Mouse (Mus musculus) skeletal muscle tissue, adult 2 months (tissue): ENCODE measurements around the gene Sftpa1.

Source experiments
- DNase-seq: peaks from one replicate; pipeline ENCODE4 v3.0.0-alpha.2; 2012; ENCODE audit warnings: low read depth, low spot score

The Sftpa1 gene

DNA sequence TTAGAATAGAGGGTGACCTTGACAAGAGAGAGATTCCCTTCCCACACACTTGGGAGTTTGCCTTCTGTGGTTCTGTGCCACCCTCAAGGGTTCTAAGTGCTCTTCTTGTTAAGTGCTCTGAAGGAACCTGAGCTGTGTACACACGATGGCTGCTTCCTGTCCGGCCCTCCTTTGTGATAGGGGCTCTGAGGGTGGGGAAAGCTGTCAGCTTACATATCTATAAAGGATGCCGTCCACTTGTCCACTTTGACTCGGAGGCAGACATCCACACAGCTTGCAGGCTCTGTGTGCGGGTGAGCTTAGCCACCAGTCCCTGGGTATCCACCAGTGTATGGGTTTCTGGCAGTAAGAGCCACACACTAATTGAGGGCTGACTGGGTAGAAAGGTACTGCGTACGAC, at the start of gene Sftpa1:
TSS of gene Sftpa1 (plus strand) at position 243 of the 400 bp plus-strand sequence.
- no peak for DNase-seq

DNA sequence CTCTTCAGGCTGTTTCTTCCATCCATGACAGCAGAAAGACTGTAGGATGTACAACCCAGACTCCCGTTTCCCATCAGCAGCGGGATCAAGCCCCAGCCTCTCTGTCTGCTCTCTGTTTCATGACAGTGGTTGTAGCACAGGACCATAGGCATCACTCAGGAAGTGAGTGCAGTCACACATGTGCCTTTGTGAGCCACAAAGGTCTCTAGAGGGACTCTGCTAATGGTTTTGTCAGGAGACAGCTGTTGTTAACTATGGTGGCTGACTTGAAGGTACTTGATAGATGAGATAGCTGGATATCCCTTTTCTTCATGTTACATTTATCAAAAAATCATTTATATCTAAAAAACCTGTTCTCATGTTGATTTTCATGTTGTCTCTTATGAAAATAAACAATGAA, 49.2 kb upstream of the Sftpa1 start:
- DNase-seq: no peak

DNA sequence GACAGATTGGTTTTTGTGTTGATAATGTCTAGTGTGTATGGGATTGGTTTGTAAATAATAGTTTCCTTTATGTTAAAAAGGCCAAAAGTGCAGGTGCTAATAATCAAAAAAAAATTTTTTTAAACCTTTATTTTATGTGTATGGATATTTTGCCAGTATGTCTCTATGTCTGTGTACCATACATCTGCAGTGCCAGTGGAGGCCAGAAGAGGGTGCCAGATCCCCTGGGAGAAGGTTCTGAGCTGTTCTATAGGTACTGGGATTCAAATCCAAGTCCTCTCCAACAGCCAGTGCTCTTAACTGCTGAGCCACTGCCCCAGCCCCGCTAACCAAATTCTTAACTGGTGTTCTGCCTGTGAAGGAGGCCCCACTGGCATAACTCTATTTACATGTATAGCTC, 44.1 kb upstream of the Sftpa1 start:
- DNase-seq: no peak

DNA sequence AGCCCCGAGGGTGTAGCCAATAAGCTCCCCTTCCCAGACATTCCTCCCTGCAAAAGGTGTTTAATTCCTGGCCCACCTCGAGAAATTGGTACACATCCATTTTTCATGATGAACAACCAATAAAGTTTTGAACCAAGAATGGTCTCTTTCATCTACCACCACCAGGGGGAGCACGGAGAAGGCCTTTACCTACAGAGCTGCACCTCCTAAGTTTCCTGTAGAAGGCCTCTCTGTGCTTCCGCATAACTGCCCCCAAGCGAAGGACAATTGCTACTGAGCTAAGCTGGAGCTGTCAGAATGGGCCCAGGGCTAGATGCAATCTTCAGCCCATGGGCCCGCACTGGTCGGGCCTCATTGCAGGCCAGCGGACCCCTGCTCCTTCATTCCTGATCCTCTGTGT, 40.8 kb upstream of the Sftpa1 start:
- DNase-seq: no peak

DNA sequence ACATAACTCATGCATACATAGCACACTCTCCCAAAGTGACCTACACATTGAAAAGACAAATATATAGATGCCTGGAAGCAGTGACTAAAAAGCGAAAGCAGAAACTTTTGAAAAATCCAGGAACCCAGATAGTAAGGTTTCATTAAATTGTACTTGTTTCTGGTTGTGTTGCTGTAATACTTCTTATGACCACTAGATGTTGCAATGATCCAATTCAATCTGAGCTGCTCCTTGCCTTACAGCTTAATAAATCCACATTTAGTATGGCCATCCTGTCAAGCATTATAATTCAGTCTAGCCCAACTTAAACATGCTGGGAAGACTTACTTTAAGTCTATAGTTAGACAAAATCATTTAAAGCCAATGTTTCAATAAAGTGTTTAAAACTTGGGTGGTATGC, 37.5 kb upstream of the Sftpa1 start:
- DNase-seq: no peak

DNA sequence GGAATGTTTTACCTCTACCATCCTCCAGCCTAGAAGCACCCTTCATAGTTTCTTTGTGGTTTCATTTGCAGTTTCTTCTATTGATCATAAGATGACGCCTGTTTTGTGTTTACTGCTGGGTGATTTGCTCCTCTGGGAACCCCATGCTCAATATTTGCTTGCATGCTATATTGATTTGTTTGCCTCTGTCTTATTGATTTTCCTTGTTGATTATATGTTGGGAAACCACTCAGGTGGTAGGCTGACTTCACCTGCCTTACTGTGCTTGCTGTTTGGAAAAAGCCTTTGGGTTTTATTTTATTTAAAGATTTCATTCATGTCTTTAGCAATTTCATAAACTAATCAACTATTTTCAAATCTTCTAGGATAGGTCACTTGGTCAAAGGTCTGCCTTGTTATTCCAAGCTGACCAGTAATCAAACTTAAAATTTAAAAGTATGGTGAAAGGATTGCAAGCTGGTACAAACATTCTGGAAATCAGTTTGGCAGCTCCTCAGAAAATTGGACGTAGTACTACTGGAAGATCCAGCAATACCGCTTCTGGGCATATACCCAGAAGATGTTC, 35.2 kb upstream of the Sftpa1 start:
- no peak for DNase-seq

DNA sequence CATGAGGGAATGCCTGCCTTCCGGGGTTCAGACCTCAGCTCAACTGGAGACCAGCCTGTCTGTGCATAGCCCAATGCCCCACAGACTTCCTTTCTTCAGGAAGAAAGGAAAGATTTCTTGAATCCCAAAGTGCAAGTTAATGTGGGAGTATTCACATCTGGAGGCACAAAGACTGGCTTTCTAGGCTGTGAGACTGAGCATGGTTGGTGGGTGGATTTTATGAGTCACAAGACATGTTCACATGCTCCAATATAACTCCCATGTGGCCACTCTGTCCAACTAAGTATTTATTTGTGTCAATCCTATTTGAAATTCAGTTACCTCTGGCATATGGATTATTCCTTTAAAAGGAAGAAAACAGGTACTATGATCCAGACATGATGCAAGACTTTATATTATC, 32.9 kb upstream of the Sftpa1 start:
- DNase-seq: no peak

DNA sequence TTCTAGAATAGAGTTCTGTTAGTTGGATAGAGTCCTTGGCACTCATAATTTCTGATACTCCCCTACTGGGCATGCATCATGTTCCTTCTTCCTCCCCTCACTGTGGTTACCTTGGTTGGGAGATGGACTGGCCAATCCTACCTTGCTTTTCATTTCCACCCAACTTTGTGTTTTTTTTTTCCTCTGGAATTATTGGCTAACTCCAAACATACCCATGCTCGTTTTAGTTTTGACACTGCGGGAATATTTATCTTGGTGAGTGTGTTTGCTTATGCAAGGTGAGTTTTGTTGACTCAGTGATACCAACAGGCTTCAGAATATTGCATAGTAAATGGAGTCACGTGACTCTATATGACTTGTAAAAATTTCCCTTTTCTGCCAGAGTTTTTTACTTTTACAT, 30.9 kb upstream of the Sftpa1 start:
- DNase-seq: no peak

DNA sequence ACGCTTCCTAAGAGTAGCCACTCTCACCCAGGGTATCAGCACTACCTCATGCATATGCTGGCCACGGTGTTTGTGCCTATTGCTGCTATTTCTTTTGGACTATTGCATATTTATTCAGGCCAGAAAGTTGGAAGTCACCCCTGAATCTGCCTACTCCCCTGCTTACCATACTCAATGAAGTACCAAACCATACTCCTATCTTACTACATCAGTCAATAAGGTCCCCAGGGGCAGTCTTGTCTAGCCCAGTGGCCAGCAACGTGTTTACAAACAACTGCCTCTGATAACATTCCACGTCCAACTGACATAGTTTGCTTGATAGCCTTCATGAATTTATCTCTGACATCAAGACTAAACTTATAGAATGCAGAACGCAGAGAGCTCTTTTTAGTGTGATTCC, 30.3 kb upstream of the Sftpa1 start:
- DNase-seq: no peak

DNA sequence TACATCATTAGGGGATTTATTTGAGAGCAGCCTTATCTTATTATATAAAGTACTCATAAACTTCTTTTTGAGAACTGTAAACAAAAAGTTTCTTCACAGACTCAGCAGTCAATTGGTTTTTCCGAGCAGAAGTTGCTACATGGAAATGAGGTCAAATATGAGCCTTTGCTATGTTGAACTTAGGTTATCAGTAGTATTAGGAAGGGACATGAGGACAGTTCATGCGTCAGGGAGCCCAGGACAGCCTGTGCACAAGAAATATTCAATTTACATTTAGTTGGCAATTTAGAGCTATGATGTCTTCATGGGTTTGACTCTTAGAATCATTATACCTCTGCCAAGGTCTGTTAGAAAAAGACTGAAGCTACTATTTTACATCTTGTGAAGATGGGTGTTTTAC, 29.3 kb upstream of the Sftpa1 start:
- no peak for DNase-seq

DNA sequence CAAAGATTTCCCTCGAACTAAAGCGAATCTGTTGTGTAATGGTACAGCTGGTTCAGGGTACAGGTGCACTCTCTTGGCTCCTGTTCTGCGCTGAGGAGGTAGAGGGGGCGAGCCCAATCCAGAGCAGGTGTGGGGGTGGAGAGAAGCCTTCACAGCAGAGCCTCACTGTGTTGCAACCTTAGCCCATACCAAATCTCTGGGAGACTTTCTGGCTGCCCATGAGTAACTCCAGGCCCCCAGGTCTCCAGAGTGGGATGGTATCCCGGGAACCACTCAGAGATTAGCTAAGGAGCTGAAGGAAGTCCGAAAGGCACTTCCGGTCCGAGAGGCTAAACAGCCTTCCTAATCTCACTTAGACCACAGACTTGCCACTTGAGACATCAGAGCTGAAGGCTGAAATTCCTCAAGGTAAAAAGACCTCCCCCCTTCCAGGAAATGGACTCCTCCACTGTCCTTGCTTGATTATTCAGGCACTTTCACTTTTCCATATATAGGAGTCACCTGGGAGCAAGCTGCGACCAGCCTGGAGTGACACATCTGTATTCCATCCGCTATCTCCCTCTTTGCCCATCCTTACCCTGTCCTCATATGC, 26.6 kb upstream of the Sftpa1 start, which contains the start of gene Mat1a:
TSS of gene Mat1a (plus strand) at position 183 of the 592 bp plus-strand sequence.
- no peak for DNase-seq

DNA sequence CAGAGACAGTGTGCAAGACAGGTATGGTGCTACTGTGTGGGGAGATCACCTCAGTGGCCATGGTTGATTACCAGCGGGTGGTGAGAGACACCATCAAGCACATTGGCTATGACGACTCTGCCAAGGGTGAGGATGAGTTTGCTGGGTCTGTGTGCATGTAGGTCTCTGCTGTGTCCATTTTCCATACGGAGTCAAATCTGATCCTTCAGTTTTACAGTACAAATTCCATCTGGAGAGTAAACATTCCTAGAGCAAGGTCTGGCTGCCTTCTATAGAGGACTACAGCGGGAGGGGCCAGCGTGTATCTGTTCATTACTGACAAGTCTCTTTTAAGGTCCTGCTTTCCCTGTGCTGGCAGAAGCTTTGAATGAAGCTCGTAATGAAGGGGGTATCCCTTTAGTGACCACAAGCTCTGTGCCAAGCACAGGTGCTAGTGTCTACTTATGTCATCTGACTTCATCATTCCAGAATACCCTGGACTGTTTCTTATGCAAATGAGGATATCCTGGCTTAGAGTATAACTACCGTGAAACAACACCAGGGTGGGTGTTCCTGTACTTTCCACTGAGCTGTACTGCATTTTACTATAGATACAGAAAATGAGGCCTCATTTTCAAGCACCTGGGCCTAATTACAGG, 20.4 kb upstream of the Sftpa1 start:
- no peak for DNase-seq

DNA sequence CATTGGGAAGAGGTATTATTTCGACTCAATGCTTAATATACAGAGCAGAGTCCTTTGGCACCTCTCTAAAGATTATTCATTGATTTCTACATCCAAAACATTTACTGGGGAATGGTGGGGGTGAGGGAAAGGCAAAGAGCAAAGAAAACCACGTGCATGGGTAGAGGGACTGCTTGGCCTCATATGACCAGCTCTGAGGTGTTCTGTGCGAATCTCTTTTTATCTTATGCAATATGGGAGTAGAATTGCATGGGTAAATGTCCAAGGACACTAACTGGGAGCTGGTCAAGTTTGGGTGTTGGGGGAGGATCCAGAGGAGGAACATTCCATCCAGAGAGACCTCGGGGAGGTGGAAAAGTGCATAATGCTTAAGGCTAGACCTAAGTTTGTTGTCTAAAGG, 18.6 kb upstream of the Sftpa1 start:
- DNase-seq: no peak

DNA sequence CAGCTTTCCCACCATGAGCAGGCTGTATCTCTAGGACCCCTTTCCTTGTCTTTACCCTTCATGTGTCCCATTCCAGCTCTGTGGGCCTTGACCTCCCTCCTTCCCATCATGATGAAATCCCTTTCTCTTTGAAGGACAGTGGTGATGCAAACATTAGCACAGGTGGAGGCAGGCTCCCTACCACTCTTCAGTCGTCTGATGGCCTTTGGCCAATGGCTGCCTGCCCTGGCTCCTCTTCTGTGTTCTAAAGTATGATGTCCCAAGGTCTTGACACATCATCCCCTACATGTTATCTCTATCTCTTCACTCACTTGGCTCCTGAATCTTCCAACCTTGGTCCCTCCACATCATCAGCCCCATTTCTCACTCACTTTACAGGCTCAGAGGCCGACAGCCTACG, 15.3 kb upstream of the Sftpa1 start:
- DNase-seq: no peak

DNA sequence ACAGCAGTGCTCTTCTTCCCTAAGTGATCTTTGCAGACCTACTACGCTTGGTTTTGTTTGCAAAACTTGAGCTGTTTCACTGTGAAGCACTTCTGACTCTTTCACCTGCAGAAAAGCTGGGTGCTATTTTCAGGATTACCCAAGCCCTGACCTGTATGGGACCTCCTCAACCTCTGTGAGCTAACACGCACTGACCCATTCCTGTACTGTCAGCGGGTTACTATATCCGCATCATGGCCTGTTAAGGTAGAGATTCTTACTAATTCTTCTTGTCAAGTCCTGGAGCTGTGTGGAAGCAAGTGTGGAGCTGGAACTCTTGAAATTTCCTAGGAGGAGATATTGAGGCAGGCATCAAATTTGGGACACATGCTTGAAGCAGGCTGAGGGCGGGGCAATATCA, 6.9 kb upstream of the Sftpa1 start:
- no peak for DNase-seq

DNA sequence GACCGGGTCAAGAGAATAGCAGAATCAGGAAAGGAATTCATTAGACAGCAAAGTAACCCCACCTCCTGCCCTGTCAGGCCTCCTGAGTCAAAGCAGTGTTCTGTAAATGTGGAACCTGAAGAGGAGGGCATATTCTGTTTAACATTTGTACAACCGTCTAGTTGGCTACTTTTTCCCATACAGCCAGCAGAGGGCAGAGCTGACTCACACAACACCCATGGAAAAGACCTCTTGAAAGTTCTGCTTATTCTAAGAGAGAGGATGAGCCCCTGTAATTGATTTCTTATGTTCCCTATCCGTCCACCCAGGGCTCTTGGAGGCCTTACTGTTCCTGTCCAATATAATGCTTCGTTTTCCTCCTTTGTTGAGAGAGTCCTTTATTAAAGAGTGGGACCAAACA, 3.6 kb upstream of the Sftpa1 start:
- no peak for DNase-seq

DNA sequence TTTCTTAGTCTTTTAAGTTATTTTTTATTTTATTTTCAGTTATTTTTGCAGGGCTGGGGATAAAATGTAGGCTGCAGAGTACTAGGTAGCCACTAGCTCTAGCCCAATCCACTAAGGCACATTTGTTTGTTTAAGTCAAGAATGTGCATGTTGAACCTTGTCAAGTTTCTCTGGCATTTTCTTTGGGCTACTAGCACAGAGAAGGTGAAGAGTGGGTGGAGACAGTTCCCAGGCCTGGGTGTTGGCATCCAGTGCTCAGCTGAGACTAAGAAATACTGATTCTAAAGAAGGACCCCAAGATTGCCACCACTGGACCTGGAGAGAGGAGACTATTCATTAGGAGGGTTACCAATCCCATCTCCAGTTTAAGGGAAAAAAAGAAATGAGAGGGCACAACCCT, 5.4 kb downstream of the Sftpa1 start:
- no peak for DNase-seq

DNA sequence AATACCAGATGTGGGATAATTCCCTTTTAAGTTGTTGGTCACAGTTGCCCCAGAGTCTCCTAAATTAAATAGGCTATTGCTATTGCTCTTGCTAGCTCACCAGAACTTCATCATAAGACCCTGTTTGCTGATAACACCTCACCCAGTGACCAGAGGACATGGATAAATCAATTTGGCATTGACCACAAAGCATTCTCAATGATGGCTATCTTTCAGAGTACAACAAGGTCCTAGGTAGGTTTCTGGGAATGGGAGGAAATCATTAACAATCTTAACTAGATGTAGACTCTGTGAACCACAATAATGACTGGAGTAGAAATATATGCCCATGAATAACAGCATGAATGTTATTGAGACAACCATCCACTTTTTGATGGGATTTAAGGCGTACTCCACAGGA, 9.1 kb downstream of the Sftpa1 start:
- DNase-seq: no peak

DNA sequence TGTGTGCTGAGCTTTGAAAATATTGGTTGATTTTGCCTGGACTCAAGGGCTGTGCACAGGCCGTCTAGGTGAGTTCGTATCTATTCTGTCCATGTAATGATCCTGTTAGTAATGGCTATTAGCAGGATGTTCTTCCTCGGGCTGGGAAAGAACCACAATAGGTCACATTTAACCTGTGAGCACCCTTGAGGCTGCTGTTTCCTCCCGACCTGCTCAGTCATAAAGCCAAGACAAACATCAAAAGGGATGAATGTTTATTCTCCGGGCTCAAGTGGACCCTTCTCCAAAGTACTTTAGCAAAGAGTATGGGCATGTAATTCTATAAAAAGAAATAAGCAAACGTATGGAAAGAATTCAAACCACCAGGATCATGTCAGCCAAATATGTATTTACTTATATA, 14.5 kb downstream of the Sftpa1 start:
- DNase-seq: no peak

DNA sequence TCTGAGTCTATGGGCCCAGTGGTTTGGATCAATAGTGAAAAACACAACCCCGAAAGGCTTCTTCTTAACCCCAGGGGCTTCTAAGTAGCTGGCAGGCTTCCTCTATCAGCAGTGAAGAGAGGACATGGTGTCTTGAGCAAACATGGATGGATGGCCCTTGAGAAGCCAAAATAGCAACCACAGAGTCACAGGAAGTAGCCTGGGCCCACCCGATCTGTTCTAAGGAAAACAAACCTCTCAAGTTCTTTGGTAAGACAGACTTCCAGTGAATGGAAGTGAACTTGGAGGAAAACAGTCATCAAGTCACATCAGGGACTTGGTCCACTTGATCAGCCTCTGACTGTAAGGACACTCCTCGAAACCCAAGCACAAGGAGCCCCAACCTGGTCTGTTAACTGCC, 15.3 kb downstream of the Sftpa1 start:
- no peak for DNase-seq

DNA sequence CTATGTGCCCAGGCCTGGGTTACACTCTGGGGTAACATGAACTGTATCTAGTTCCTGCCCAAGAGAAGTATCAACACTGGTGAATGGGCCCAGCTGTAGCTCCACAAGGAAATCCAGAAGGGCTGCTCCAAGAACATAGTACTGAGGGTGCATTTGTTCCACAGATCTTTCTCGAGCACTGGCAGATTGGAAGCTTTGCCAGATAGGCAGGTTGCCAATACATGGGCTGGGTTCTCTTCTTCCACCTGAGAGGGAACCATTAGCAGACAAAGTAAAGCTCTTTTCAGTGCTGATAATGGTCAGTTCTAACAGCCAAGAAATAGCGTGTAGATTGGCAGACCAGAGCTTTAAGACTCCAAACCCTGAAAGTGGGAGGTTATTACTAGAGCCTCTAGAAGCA, 15.8 kb downstream of the Sftpa1 start:
- DNase-seq: no peak

DNA sequence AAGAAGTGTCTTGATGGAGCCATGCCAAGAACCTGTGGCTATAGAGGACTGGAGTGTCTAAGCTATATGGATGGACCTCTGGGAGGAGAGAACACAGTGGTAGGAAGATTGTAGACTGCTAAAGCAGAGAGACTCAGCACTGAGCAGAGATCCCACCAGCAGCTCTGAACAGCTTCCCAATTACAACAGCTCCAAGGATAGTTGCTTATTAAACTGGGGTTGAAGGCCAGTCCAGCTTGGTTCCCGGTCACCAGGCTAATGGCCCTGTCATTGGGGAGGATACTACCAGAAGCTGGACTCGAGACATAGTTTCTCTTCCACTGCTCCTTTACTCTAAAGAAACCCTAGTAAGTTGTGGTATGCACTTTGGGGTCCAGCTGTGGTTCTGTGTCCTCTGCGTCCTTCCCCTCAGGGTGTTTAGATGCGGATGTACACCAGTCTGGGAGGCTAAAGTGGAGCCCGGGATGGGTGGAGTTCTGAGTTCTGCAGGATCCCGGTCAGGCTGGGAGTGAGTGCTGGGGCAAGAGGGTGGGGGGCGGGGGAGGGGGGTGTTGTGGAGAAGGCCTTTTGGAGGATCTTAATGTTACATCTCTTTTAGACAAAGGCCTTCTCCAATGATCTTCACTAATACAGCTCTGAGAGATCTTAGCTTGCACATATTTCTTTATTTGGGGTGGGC, 19.8 kb downstream of the Sftpa1 start, which contains the start of gene Mbl1:
TSS of gene Mbl1 (plus strand) at position 239 of the 679 bp plus-strand sequence.
- DNase-seq: no peak

DNA sequence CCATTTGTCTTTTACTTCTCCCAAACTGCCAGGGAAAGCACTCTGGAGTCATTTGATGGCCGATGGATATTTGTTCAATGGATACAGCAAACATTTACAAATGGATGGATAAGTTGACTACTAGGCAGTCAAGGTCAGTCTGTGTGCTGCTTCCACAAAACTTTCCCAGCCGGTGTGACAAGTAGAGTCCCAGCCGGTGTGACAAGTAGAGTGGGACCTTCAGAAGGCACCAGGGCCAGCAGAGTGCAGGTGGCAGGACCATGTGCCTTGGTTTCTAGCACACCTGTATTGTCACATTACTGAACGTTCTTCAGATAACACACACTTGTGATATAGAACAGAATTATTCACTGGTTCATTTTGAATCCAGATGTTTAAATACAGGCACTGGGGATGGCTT, 28.5 kb downstream of the Sftpa1 start:
- no peak for DNase-seq
